Mouse (Mus musculus) liver, embryonic 15.5 days (tissue): ENCODE measurements around the gene Tpp1. TPM values are rescaled to one million over a fixed set of nuclear protein-coding genes. Genes with fewer than 3 reads are reported as not detected.
A peak's percentile ranks its signal among the peaks of the same experiment; 100 is the strongest.
"Not testable (repeated sequence)": the region's sequence is repeated elsewhere in the genome, so short reads cannot be mapped to it uniquely, and the experiment has no call there.

ENCODE experiments used
- ATAC-seq: fragments of 200-750 bp; cut with Nextera tagmentation; 2 replicates; pipeline ENCODE4 v1.8.0; 2017; ENCODE audit warnings: moderate number of reproducible peaks, mild to moderate bottlenecking, moderate library complexity; ENCODE audit not compliant: insufficient read depth
- H3K27ac ChIP-seq: fragments of 300-500 bp; sonication (generic); replicated peaks from 2 replicates; pipeline ENCODE4 v1.5.1; 2015; ENCODE audit warnings: mild to moderate bottlenecking, inconsistent platforms
- H3K27me3 ChIP-seq: fragments of 300-500 bp; sonication (generic); 2 replicates; pipeline ENCODE4 v1.6.1; 2015; ENCODE audit warnings: mild to moderate bottlenecking, inconsistent platforms
- H3K36me3 ChIP-seq: fragments of 300-500 bp; sonication (generic); replicated peaks from 2 replicates; pipeline ENCODE4 v1.6.1; 2015; ENCODE audit warnings: moderate library complexity, mild to moderate bottlenecking, inconsistent platforms
- H3K4me1 ChIP-seq: fragments of 300-500 bp; sonication (generic); replicated peaks from 2 replicates; pipeline ENCODE4 v1.6.1; 2015; ENCODE audit warnings: inconsistent platforms
- H3K4me2 ChIP-seq: fragments of 300-500 bp; sonication (generic); 2 replicates; pipeline ENCODE4 v1.6.1; 2015; ENCODE audit warnings: moderate library complexity, mild to moderate bottlenecking, inconsistent platforms
- H3K4me3 ChIP-seq: fragments of 300-500 bp; sonication (generic); replicated peaks from 2 replicates; pipeline ENCODE4 v1.5.1; 2015; ENCODE audit warnings: mild to moderate bottlenecking, inconsistent platforms
- H3K9ac ChIP-seq: fragments of 300-500 bp; sonication (generic); 2 replicates; pipeline ENCODE4 v1.6.1; 2015; ENCODE audit warnings: moderate library complexity, mild to moderate bottlenecking, inconsistent platforms
- H3K9me3 ChIP-seq: fragments of 300-500 bp; sonication (generic); replicated peaks from 2 replicates; pipeline ENCODE4 v1.6.1; 2016; ENCODE audit warnings: inconsistent platforms
- WGBS: fragments of 180-500 bp; shearing (Covaris S2); methylation state at CpG from one replicate; pipeline ENCODE4 v1.1.7; 2015; ENCODE audit warnings: mixed read lengths; ENCODE audit not compliant: insufficient replicate concordance; 5-methylcytosine and 5-hydroxymethylcytosine counted together
- polyA plus RNA-seq: library from polyadenylated mRNA; unstranded; fragments of >200 nt; fragmentation: Nextera tagmentation; extraction: Ambion mirVana; gene quantifications from 2 replicates; pipeline ENCODE4 v1.2.1, GENCODE M21; 2015

Gene Tpp1
- polyA plus RNA-seq, 1 experiment from 2014 or later, result 59.4 TPM

DNA sequence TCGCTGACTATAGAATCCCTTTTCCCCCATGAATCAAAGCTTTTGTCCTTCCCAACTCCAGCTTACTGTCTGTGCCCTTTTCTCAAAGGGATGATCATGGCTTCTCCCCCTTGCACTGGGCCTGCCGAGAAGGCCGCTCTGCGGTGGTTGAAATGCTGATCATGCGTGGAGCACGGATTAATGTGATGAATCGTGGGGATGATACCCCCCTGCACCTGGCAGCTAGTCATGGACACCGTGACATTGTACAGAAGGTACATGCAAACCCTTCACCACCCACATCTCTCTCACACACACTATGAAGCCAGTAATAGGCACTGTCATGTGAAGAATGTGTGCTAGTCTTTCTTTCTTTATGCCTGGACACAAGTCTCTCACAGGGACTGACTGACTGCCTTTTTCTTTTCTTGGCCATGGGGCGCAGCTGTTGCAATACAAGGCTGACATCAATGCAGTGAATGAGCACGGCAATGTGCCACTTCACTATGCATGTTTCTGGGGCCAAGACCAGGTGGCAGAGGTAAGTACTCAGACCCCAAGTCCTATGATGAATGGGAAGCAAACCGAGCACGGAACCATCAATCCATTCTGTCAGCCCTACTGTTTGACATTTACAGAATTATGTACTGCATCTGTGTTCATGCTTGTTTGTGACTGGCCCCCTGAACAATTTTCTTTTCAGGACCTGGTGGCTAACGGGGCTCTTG lies 11.8 kb downstream of the Tpp1 start:
- Histone ChIP-seq H3K9ac (no peak overlapping the region), H3K4me2 (no peak overlapping the region), H3K36me3 (peaks cover 39% of the 10 kb centered on the region), H3K27ac (no peak overlapping the region), H3K4me3 (no peak overlapping the region), H3K4me1 (peaks cover 67% of the 10 kb centered on the region), H3K9me3 (no peaks in the 10 kb centered on the region), H3K27me3 (no peaks in the 10 kb centered on the region)
- 80% methylated on average over 13 of the region's 13 CpGs for WGBS
- no peak for ATAC-seq

GRCm38 (mm10) chr7:105738948-105739347 lies 13.1 kb downstream of the Tpp1 start:
- H3K27ac ChIP-seq, result peak overlapping the region; percentile 72
- H3K4me2 ChIP-seq, result peak overlapping the region; percentile 95
- 32% methylated on average over 3 of the region's 3 CpGs for WGBS
- no peaks in the 10 kb centered on the region for H3K9me3 ChIP-seq
- peaks cover 48% of the 10 kb centered on the region for H3K36me3 ChIP-seq
- peak overlapping the region; percentile 92 for H3K4me3 ChIP-seq
- no peak for ATAC-seq
- peak overlapping the region; percentile 33 for H3K9ac ChIP-seq
- no peaks in the 10 kb centered on the region for H3K27me3 ChIP-seq
- peaks cover 63% of the 10 kb centered on the region for H3K4me1 ChIP-seq

- Histone ChIP-seq H3K9ac (peak overlapping the region; percentile 33), H3K4me2 (peak overlapping the region; percentile 95), H3K27me3 (no peaks in the 10 kb centered on the region), H3K4me3 (peak overlapping the region; percentile 92), H3K4me1 (peaks cover 59% of the 10 kb centered on the region), H3K27ac (peak overlapping the region; percentile 72), H3K9me3 (no peaks in the 10 kb centered on the region), H3K36me3 (peaks cover 55% of the 10 kb centered on the region)
- no peak for ATAC-seq
- WGBS, result 21% methylated on average over 2 of the region's 2 CpGs
These were observed 13.7 kb downstream of the Tpp1 start for GRCm38 (mm10) chr7:105738286-105738685.

- peak overlapping the region; percentile 88 for H3K27ac ChIP-seq
- WGBS, result 26% methylated on average over 3 of the region's 3 CpGs
- no peaks in the 10 kb centered on the region for H3K9me3 ChIP-seq
- H3K36me3 ChIP-seq, result peaks cover 56% of the 10 kb centered on the region
- H3K4me3 ChIP-seq, result peak overlapping the region; percentile 92
- H3K9ac ChIP-seq, result peak overlapping the region; percentile 91
- H3K4me2 ChIP-seq, result peak overlapping the region; percentile 95
- H3K27me3 ChIP-seq, result no peaks in the 10 kb centered on the region
- peaks cover 52% of the 10 kb centered on the region for H3K4me1 ChIP-seq
- no peak for ATAC-seq
These were observed 14.4 kb downstream of the Tpp1 start for GRCm38 (mm10) chr7:105737648-105738047.

DNA sequence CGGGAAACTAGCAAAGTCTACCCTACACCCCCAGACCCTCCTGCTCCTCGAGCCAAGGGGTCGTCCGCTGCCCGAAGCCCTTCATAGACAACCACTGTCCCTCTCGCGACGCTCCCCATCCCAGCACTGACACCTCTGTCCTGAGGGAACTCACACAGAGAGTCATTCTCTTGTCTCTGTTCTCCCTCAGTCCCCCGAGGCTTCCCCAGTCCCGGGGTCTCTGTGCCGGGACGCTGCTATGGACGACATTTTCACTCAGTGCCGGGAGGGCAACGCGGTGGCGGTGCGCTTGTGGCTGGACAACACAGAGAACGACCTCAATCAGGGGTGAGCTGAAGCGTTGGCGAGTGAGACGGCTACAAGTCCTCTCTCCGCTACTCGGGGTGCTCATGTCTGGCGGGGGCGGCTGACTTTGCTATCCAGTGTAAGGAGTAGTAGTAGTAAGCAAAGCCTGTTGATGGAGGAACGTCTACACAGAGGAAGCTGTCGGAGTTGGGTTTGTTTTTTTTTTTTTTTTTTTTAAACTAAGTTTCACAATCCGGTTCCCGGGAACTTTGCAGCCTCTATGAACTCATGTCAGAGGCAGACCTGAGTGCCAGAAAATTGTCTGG lies 15.0 kb downstream of the Tpp1 start, which contains the start of gene Rrp8:
Gene Rrp8, minus strand, starts transcription at position 475 of the 611 bp plus-strand sequence.
- Histone ChIP-seq H3K36me3 (peaks cover 56% of the 10 kb centered on the region), H3K9ac (peak within 1 kb of the TSS; percentile 91), H3K4me2 (peak within 1 kb of the TSS; percentile 95), H3K27me3 (no peaks in the 10 kb centered on the region), H3K9me3 (no peaks in the 10 kb centered on the region), H3K4me1 (peaks cover 47% of the 10 kb centered on the region), H3K27ac (peak within 1 kb of the TSS; percentile 88), H3K4me3 (peak within 1 kb of the TSS; percentile 92)
- peak; percentile 33 for ATAC-seq
- WGBS, result under 1% methylated on average over 30 of the region's 30 CpGs

- Histone ChIP-seq H3K4me3 (peak within 1 kb of the TSS; percentile 92), H3K36me3 (peaks cover 56% of the 10 kb centered on the region), H3K9ac (peak within 1 kb of the TSS; percentile 91), H3K27ac (peak within 1 kb of the TSS; percentile 88), H3K4me2 (peak within 1 kb of the TSS; percentile 95), H3K4me1 (peaks cover 47% of the 10 kb centered on the region), H3K27me3 (no peaks in the 10 kb centered on the region), H3K9me3 (no peaks in the 10 kb centered on the region)
- peak; percentile 99 for ATAC-seq
- WGBS, result under 1% methylated on average over 59 of the region's 62 CpGs
These were observed 15.7 kb downstream of the Tpp1 start, which contains the start of gene Ilk for GRCm38 (mm10) chr7:105736264-105736901. Gene Ilk (plus strand): TSS chr7:105736592.

DNA sequence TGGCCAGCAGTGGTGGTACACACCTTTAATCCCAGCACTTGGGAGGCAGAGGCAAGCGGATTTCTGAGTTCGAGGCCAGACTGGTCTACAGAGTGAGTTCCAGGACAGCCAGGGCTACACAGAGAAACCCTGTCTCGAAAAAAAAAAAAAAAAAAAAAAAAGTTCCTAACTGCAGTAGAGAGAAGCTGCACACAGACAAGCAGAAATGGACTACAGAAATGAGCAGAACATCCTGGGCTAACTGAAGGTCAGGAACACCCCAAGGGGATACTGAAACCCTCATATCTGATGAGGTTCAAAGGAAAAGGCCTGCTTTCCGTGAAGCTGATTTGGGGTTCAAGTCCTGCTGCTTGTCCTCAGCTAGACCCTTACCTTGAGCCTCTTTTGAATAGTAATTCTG lies 16.6 kb downstream of the Tpp1 start:
- peaks cover 47% of the 10 kb centered on the region for H3K4me1 ChIP-seq
- H3K36me3 ChIP-seq, result peaks cover 56% of the 10 kb centered on the region
- peak overlapping the region; percentile 91 for H3K9ac ChIP-seq
- peak overlapping the region; percentile 88; the same call in 1 of the 2 replicates for H3K27ac ChIP-seq
- not testable (repeated sequence) for ATAC-seq, H3K9me3 ChIP-seq, H3K27me3 ChIP-seq
- peak overlapping the region; percentile 92 for H3K4me3 ChIP-seq
- 25% methylated on average over 4 of the region's 4 CpGs for WGBS
- H3K4me2 ChIP-seq, result peak overlapping the region; percentile 95

DNA sequence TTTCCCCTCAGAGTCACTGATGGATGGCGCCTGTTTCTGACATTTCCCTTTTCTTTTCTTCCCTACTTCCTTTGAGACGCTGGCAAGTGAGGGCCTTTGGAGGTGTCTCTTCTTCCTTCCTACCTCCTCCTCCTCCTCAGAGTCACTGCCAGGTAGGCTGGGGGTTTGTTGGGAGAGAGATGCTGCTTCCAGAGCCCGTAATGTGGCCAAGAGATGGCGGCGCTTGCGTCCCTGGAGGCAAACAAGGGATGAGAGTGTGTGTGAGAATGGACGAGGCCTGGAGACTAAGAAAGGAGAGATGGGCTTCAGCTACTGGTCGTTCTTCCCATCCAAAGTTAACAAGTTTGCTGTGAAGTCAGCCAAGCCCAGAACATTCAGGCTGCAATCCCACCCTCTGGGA lies 17.2 kb downstream of the Tpp1 start:
- Histone ChIP-seq H3K9ac (0 out of 2 replicates have a peak overlapping the region, but pooled peaks have one; percentile 91), H3K4me3 (0 out of 2 replicates have a peak overlapping the region, but pooled peaks have one; percentile 92)

GRCm38 (mm10) chr7:105733836-105734235 lies 18.2 kb downstream of the Tpp1 start:
- ATAC-seq, result no peak
- Histone ChIP-seq H3K36me3 (peaks cover 53% of the 10 kb centered on the region), H3K27me3 (no peaks in the 10 kb centered on the region), H3K27ac (no peak overlapping the region), H3K9ac (no peak overlapping the region), H3K4me2 (no peak overlapping the region), H3K4me3 (no peak overlapping the region), H3K9me3 (no peaks in the 10 kb centered on the region), H3K4me1 (peaks cover 32% of the 10 kb centered on the region)
- 87% methylated on average over 11 of the region's 11 CpGs for WGBS

More for the DNA sequence above, 17.2 kb downstream of the Tpp1 start:
- peaks cover 42% of the 10 kb centered on the region for H3K4me1 ChIP-seq
- H3K9me3 ChIP-seq, result no peaks in the 10 kb centered on the region
- H3K4me2 ChIP-seq, result peak overlapping the region; percentile 95
- no peaks in the 10 kb centered on the region for H3K27me3 ChIP-seq
- WGBS, result 76% methylated on average over 8 of the region's 8 CpGs
- H3K27ac ChIP-seq, result no peak overlapping the region; the same call in 1 of the 2 replicates
- ATAC-seq, result no peak
- H3K36me3 ChIP-seq, result peaks cover 53% of the 10 kb centered on the region

DNA sequence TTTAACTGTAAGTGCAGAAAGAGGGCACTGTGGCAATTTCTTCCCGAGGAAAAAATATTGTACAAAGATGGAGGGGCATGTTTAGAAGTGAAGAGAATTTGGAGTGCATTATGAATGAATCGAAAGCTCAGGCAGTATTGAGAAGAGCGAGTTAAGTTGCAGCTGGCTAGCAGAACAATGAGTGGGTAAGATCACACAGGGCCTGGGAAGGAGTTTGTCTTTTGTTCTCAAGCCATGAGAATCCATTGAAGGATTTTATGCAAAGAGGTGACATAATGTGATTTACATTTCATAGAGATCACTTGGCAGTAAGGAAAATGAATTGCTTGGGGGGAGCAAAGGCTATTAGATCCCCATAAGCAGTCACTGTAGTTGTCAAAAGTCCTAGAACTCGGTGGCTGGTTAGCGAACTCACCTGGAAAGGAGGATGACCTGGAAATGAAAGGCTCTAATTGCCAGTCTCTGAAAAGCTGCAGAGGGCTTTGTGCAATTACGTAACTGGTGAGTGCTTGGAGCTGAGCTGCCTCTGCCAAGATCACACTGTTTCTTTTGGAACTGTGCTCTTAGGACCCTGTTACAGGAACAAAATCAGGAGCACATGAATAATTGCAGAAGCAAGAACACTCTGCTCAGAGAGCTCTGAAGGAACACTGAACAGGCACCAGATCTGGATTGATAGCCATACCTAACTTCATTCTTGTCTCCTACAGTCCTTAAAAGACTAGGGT lies 23.2 kb downstream of the Tpp1 start:
- Histone ChIP-seq H3K4me2 (no peak overlapping the region), H3K4me1 (no peaks in the 10 kb centered on the region), H3K27me3 (no peaks in the 10 kb centered on the region), H3K9me3 (no peaks in the 10 kb centered on the region), H3K4me3 (no peak overlapping the region), H3K9ac (no peak overlapping the region), H3K36me3 (peaks cover 46% of the 10 kb centered on the region), H3K27ac (no peak overlapping the region)
- ATAC-seq, result no peak
- WGBS, result 64% methylated on average over 6 of the region's 6 CpGs
